Mouse (Mus musculus) lung, embryonic 14.5 days (tissue): ENCODE results near the gene Uqcrc1. TPM values are rescaled to one million over a fixed set of nuclear protein-coding genes. Genes with fewer than 3 reads are reported as not detected.

Source experiments
- ATAC-seq: fragments of 200-750 bp; cut with Nextera tagmentation; 2 replicates; pipeline ENCODE4 v1.8.0; 2017; ENCODE audit warnings: mild to moderate bottlenecking, moderate TSS enrichment, moderate library complexity; ENCODE audit not compliant: insufficient read depth
- DNase-seq: peaks from one replicate; pipeline ENCODE4 v3.0.0-alpha.2; 2015
- H3K27ac ChIP-seq: fragments of 300-500 bp; sonication (generic); 2 replicates; pipeline ENCODE4 v1.5.1; 2014; ENCODE audit warnings: low read depth, mild to moderate bottlenecking, moderate library complexity
- H3K27me3 ChIP-seq: fragments of 300-500 bp; sonication (generic); 2 replicates; pipeline ENCODE4 v1.6.1; 2014; ENCODE audit warnings: low read length, control low read depth; ENCODE audit not compliant: insufficient read depth
- H3K36me3 ChIP-seq: fragments of 300-500 bp; sonication (generic); 2 replicates; pipeline ENCODE4 v1.6.1; 2014; ENCODE audit warnings: control low read depth; ENCODE audit not compliant: insufficient read depth
- H3K4me1 ChIP-seq: fragments of 300-500 bp; sonication (generic); 2 replicates; pipeline ENCODE4 v1.6.1; 2014; ENCODE audit warnings: antibody characterized with exemption, control low read depth; ENCODE audit not compliant: insufficient read depth
- H3K4me2 ChIP-seq: fragments of 300-500 bp; sonication (generic); 2 replicates; pipeline ENCODE4 v1.6.1; 2014; ENCODE audit warnings: mild to moderate bottlenecking
- H3K4me3 ChIP-seq: fragments of 300-500 bp; sonication (generic); 2 replicates; pipeline ENCODE4 v1.5.1; 2014; ENCODE audit warnings: low read depth, low read length
- H3K9ac ChIP-seq: fragments of 300-500 bp; sonication (generic); 2 replicates; pipeline ENCODE4 v1.6.1; 2014
- H3K9me3 ChIP-seq: fragments of 300-500 bp; sonication (generic); 2 replicates; pipeline ENCODE4 v1.6.1; 2016; ENCODE audit warnings: low read depth, low read length, control low read depth
- CTCF ChIP-seq: IDR thresholded peaks from 2 replicates; pipeline ENCODE4 v1.5.1; 2016; ENCODE audit warnings: antibody characterized with exemption, low read depth
- WGBS: fragments of 180-500 bp; shearing (Covaris S2); extraction: QIAGEN DNeasy Blood & Tissue Kit; methylation state at CpG from one replicate; pipeline ENCODE4 v1.1.7; 2014; 5-methylcytosine and 5-hydroxymethylcytosine counted together
- microRNA counts: library from miRNA; unstranded; fragments of <30 nt; microRNA quantifications from one replicate; lab custom pipeline; 2016
- microRNA-seq: library from miRNA; unstranded; fragments of <30 nt; microRNA quantifications from one replicate; pipeline ENCODE4, GENCODE M21; 2016; ENCODE audit warnings: borderline number of aligned reads
- polyA plus RNA-seq: library from polyadenylated mRNA; unstranded; fragments of >200 nt; fragmentation: Nextera tagmentation; extraction: Ambion mirVana; gene quantifications from 2 replicates; pipeline ENCODE4 v1.2.1, GENCODE M21; 2014

The Uqcrc1 gene
- polyA plus RNA-seq, 1 experiment from 2014 or later: 454 TPM

- DNase-seq: no peak
- Histone ChIP-seq H3K9me3 (no peaks in the 10 kb centered on the region), H3K36me3 (no peaks in the 10 kb centered on the region), H3K4me1 (peaks cover 14% of the 10 kb centered on the region; the same call in 1 of the 2 replicates), H3K27me3 (no peaks in the 10 kb centered on the region), H3K27ac (peak overlapping the region; percentile 42), H3K4me2 (peak overlapping the region; percentile 91), H3K9ac (peak overlapping the region; percentile 54), H3K4me3 (peak overlapping the region; percentile 55)
- no peak for ATAC-seq
- WGBS: 9% methylated on average over 18 of the region's 18 CpGs
- TF ChIP-seq CTCF: no peak
Measured at GRCm38 (mm10) chr9:108992085-108992469, 55.6 kb downstream of the Uqcrc1 start.

GRCm38 (mm10) chr9:108992620-108993361 is 56.4 kb downstream of the Uqcrc1 start:
- ATAC-seq (no peak), DNase-seq (no peak)
- WGBS: 51% methylated on average over 9 of the region's 9 CpGs
- Histone ChIP-seq H3K4me2 (peak overlapping the region; percentile 91), H3K27ac (no peak overlapping the region), H3K4me3 (peak overlapping the region; percentile 55), H3K9ac (no peak overlapping the region), H3K27me3 (no peaks in the 10 kb centered on the region), H3K36me3 (no peaks in the 10 kb centered on the region), H3K4me1 (peaks cover 14% of the 10 kb centered on the region; the same call in 1 of the 2 replicates), H3K9me3 (no peaks in the 10 kb centered on the region)
- no peak for TF ChIP-seq CTCF

GRCm38 (mm10) chr9:108996411-108996810 is 60.0 kb downstream of the Uqcrc1 start:
- no peak overlapping the region for H3K27ac ChIP-seq

GRCm38 (mm10) chr9:108998287-108999166 is 62.1 kb downstream of the Uqcrc1 start:
- DNase-seq (no peak), ATAC-seq (no peak)
- Histone ChIP-seq H3K4me2 (no peak overlapping the region), H3K27ac (no peak overlapping the region), H3K27me3 (no peaks in the 10 kb centered on the region), H3K9ac (no peak overlapping the region), H3K9me3 (no peaks in the 10 kb centered on the region), H3K36me3 (no peaks in the 10 kb centered on the region), H3K4me1 (no peaks in the 10 kb centered on the region), H3K4me3 (no peak overlapping the region)
- TF ChIP-seq CTCF: no peak
- WGBS: 74% methylated on average over 19 of the region's 19 CpGs

More at GRCm38 (mm10) chr9:108996411-108996810, 60.0 kb downstream of the Uqcrc1 start:
- Histone ChIP-seq H3K4me2 (no peak overlapping the region), H3K9ac (no peak overlapping the region), H3K36me3 (no peaks in the 10 kb centered on the region), H3K27me3 (no peaks in the 10 kb centered on the region), H3K4me3 (no peak overlapping the region), H3K4me1 (peaks cover 8% of the 10 kb centered on the region; the same call in 1 of the 2 replicates), H3K9me3 (no peaks in the 10 kb centered on the region)
- WGBS: 57% methylated on average over 9 of the region's 9 CpGs
- ATAC-seq (no peak), DNase-seq (no peak)
- no peak for TF ChIP-seq CTCF

GRCm38 (mm10) chr9:108999167-108999526 is 62.7 kb downstream of the Uqcrc1 start:
- H3K27me3 ChIP-seq: no peaks in the 10 kb centered on the region
- no peak overlapping the region for H3K4me3 ChIP-seq
- no peak for ATAC-seq
- H3K9ac ChIP-seq: no peak overlapping the region
- 68% methylated on average over 4 of the region's 4 CpGs for WGBS
- TF ChIP-seq CTCF: no peak
- DNase-seq: no peak
- no peaks in the 10 kb centered on the region for H3K4me1 ChIP-seq
- H3K9me3 ChIP-seq: no peaks in the 10 kb centered on the region
- H3K4me2 ChIP-seq: no peak overlapping the region
- H3K27ac ChIP-seq: no peak overlapping the region
- H3K36me3 ChIP-seq: no peaks in the 10 kb centered on the region

MicroRNA genes within 50 kb of the gene (microRNA counts, 519-probe panel; counts per million panel counts)
- microRNA mmu-miR-711 (lab: Ali Mortazavi, UCI): 30.5 counts per million

Small RNAs within 50 kb of the gene (microRNA-seq; reads per million reads assigned to microRNA genes)
- gene Mir711: not detected

Other genes starting within 250 kb of the Uqcrc1 start
- 35.0 and 38.1 TPM in 2 replicates for gene Prkar2a, start 247.3 kb upstream of the Uqcrc1 start, polyA plus RNA-seq
- 88.1 and 90.4 TPM in 2 replicates for gene Ip6k2, start 152.8 kb upstream of the Uqcrc1 start, polyA plus RNA-seq
- gene Nckipsd, start 128.3 kb upstream of the Uqcrc1 start, polyA plus RNA-seq: 11.3 and 14.4 TPM in 2 replicates
- 0.14 and 0.17 TPM in 2 replicates for gene Celsr3, start 110.3 kb upstream of the Uqcrc1 start, polyA plus RNA-seq
- gene Slc26a6, start 83.3 kb upstream of the Uqcrc1 start, polyA plus RNA-seq: 10.7 and 12.0 TPM in 2 replicates
- not detected in 2 replicates for gene Tmem89, start 22.0 kb upstream of the Uqcrc1 start, polyA plus RNA-seq
- gene Col7a1, start 17.0 kb downstream of the Uqcrc1 start, polyA plus RNA-seq: 1.7 and 2.1 TPM in 2 replicates
- not detected in 2 replicates for gene Ucn2, start 49.4 kb downstream of the Uqcrc1 start, polyA plus RNA-seq
- 7.6 and 9.7 TPM in 2 replicates for gene Pfkfb4, start 55.1 kb downstream of the Uqcrc1 start, polyA plus RNA-seq
- gene Shisa5, start 101.9 kb downstream of the Uqcrc1 start, polyA plus RNA-seq: 56.6 and 61.0 TPM in 2 replicates
- 10.6 and 11.6 TPM in 2 replicates for gene Trex1, start 123.1 kb downstream of the Uqcrc1 start, polyA plus RNA-seq
- gene Atrip, start 137.5 kb downstream of the Uqcrc1 start, polyA plus RNA-seq: 24.5 and 27.6 TPM in 2 replicates
- gene Ccdc51, start 145.9 kb downstream of the Uqcrc1 start, polyA plus RNA-seq: 9.3 and 10.6 TPM in 2 replicates
- gene Tma7, start 146.0 kb downstream of the Uqcrc1 start, polyA plus RNA-seq: 599 and 638 TPM in 2 replicates
- gene Plxnb1, start 158.8 kb downstream of the Uqcrc1 start, polyA plus RNA-seq: 16.1 and 18.4 TPM in 2 replicates
- not detected in 2 replicates for gene Fbxw21, start 225.4 kb downstream of the Uqcrc1 start, polyA plus RNA-seq